Mouse (Mus musculus): ENCODE measurements around the gene Upk2. TPM values are rescaled to one million over a fixed set of nuclear protein-coding genes. Genes with fewer than 3 reads are reported as not detected.
A peak's percentile ranks its signal among the peaks of the same experiment; 100 is the strongest.
"Not testable (repeated sequence)": the region's sequence is repeated elsewhere in the genome, so short reads cannot be mapped to it uniquely, and the experiment has no call there.

Gene Upk2
- polyA plus RNA-seq, 1 experiment, result not detected

DNA sequence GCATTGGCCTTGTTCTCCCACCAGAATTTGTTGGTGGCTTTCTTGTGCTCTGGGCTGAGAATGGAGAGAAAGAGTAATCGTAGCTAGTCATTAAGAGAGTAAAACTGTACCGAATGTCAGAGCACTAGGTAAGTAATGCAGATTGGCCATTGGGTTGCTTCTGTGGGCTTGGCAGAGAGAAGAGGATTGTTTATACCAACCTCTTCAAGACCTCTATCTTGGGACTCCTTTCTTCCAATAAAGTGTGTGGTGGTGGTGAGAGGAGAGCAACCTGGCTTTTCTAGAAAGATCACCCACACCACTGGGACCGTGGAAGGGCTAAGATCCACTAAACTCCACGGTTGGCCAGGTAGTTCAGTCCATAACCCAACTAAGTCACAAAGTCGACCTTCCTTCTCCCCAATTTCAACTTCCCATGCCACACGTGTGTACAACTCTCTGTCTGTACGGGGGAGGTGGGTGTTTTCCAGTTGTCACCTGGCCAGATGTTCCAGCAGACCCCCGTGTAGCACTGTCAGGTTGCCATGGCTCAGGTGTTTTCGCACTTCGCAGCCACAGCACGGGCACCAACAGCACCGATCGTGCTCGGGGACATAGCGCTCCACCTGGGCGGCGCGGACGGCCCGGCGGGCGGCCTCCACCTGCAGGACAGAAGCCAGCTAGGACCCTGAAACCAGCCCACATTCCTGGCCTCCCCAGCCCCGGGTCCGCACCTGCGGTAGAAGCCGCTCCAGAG is 37.5 kb downstream of the Upk2 start:
- TF ChIP-seq CTCF (IDR thresholded peaks at IDR 0.05; ENCODE audit: borderline replicate concordance, extremely low read depth, insufficient read depth, insufficient read length), result no peak
- no peak for TF ChIP-seq POLR2A (IDR thresholded peaks at IDR 0.05; ENCODE audit: borderline replicate concordance, extremely low read depth, insufficient read depth, insufficient read length, poor library complexity, severe bottlenecking)
- DNase-seq (ENCODE audit: low read depth), result no peak

DNA sequence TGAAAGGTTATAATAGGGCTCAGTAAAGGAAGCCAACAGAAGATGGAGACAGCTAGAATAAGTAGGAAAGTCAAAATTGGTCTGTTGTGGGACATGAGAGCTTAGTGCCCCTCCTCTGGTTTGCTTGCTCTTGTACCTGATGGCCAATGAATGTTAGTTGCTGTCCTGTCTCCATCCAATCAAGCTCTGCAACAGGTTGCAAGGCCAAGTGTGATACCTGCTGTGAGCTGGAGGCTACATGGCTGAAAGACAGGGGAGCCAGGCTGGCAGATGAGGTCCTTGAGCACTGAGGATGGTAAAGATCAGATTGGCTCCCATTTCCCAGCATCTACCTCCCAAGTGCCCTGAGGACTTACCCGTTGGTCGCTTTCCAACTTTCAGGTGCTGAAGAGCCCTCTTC is 42.0 kb downstream of the Upk2 start:
- DNase-seq (ENCODE audit: low read depth), result no peak
- no peak for TF ChIP-seq POLR2A (IDR thresholded peaks at IDR 0.05; ENCODE audit: borderline replicate concordance, extremely low read depth, insufficient read depth, insufficient read length, poor library complexity, severe bottlenecking)
- no peak for TF ChIP-seq CTCF (IDR thresholded peaks at IDR 0.05; ENCODE audit: borderline replicate concordance, extremely low read depth, insufficient read depth, insufficient read length)

DNA sequence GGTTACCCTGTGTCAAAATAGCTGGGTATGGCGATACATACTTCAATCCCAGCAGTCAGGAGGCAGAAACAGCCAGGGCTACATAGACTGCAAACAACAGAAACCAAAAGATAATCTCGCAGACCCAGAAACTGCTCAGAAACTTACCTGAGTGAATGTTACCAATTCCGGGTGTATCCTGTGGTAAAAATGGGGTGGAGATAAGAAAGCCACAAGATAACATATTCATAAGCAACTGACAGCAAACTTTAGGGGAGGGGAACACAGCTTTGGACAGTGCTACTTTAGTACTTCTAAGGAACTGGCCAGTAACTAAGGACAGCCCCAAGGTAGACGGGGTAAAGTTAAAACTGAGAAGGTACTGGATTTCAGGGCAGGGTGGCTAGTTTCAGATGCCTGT is 42.5 kb downstream of the Upk2 start:
- TF ChIP-seq CTCF (IDR thresholded peaks at IDR 0.05; ENCODE audit: borderline replicate concordance, extremely low read depth, insufficient read depth, insufficient read length), result no peak
- TF ChIP-seq POLR2A (IDR thresholded peaks at IDR 0.05; ENCODE audit: borderline replicate concordance, extremely low read depth, insufficient read depth, insufficient read length, poor library complexity, severe bottlenecking), result no peak
- no peak for DNase-seq (ENCODE audit: low read depth)

DNA sequence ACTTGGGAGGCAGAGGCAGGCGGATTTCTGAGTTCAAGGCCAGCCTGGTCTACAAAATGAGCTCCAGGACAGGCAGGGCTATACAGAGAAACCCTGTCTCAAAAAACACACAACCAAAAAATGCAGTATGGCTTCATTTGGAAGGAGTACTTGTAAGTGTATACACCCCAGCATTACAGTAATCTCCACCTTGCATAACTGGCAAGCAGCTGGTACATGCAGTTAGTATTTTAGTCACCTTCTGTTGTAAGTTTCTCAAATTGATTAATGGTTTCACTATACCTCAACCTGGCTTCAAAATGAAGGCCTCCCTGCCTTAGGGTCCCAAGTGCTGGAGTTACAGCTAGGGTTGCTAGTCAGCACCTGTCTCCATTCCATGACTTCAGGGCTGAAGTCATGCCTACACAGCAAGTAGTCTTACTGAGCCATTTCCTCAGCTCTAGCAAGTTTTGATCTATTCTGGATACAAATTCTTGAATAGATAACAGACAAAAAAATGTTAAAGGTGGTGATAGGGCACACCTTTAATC is 43.1 kb downstream of the Upk2 start:
- TF ChIP-seq POLR2A (IDR thresholded peaks at IDR 0.05; ENCODE audit: borderline replicate concordance, extremely low read depth, insufficient read depth, insufficient read length, poor library complexity, severe bottlenecking), result no peak
- no peak for TF ChIP-seq CTCF (IDR thresholded peaks at IDR 0.05; ENCODE audit: borderline replicate concordance, extremely low read depth, insufficient read depth, insufficient read length)
- DNase-seq (ENCODE audit: low read depth), result no peak

DNA sequence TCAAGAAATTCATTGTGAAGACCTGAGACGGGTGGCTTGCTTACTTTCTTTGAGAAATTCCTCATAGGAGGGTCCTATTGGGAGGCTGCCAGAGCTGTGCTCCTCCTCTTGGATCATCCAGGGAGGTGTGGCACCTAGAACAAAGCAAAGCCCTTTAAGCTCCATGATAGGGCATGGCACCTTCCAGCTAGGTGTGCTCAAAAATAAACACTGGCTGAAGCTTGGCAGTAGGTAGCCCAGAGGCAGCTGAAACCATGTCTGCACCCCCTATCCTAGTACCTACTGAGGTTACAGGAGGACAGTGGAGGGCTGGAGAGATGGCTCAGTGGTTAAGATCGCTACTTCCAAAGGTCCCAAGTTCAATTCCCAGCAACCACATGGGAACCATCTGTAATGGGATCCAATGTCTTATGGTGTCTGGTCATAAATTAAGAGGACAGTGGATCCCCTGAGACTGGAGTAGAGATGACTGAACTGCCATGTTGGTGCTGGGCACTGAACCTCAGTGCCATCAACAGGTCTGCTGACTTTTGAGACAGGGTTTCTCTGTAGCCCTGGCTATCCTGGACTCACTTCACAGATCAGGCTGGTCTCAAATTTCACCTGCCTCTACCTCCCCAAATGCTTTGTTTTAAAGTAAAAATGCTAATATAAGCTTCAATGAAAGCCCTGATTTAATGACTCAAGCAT is 44.0 kb downstream of the Upk2 start:
- no peak for TF ChIP-seq CTCF (IDR thresholded peaks at IDR 0.05; ENCODE audit: borderline replicate concordance, extremely low read depth, insufficient read depth, insufficient read length)
- TF ChIP-seq POLR2A (IDR thresholded peaks at IDR 0.05; ENCODE audit: borderline replicate concordance, extremely low read depth, insufficient read depth, insufficient read length, poor library complexity, severe bottlenecking), result no peak

DNA sequence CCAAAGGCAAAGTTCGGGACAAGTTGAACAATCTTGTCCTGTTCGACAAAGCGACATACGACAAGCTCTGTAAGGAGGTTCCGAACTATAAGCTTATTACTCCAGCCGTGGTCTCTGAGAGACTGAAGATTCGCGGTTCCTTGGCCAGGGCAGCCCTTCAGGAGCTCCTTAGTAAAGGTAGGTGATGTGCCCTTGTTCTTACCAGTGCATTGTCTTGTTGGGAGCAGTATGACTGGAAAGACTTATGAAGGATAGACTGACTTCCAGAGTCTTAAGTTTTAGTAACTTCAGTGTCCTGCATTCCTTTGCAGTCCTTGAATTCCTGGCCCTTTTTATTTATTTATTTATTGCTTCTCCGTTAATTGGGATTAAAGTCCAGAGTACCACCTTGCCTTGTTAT is 46.1 kb downstream of the Upk2 start:
- DNase-seq (ENCODE audit: low read depth), result not testable (repeated sequence)

More for the DNA sequence above, 44.0 kb downstream of the Upk2 start:
- DNase-seq (ENCODE audit: low read depth), result no peak

DNA sequence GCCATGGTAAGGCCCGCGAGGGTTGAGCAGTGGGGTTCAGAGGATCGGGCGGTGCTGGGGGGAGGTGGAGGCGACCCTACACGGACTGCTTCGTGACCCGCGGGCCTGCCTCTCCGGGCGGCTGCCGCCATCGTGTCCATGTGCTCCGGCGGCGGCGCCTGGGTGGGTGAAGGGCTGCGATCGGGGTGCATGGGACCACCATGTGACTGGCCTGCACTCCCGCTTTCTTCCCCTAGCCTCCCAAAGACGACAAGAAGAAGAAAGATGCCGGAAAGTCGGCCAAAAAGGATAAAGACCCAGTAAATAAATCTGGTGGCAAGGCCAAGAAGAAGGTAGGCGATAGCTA is 47.1 kb downstream of the Upk2 start:
- DNase-seq (ENCODE audit: low read depth), result no peak
- no peak for TF ChIP-seq POLR2A (IDR thresholded peaks at IDR 0.05; ENCODE audit: borderline replicate concordance, extremely low read depth, insufficient read depth, insufficient read length, poor library complexity, severe bottlenecking)
- no peak for TF ChIP-seq CTCF (IDR thresholded peaks at IDR 0.05; ENCODE audit: borderline replicate concordance, extremely low read depth, insufficient read depth, insufficient read length)

DNA sequence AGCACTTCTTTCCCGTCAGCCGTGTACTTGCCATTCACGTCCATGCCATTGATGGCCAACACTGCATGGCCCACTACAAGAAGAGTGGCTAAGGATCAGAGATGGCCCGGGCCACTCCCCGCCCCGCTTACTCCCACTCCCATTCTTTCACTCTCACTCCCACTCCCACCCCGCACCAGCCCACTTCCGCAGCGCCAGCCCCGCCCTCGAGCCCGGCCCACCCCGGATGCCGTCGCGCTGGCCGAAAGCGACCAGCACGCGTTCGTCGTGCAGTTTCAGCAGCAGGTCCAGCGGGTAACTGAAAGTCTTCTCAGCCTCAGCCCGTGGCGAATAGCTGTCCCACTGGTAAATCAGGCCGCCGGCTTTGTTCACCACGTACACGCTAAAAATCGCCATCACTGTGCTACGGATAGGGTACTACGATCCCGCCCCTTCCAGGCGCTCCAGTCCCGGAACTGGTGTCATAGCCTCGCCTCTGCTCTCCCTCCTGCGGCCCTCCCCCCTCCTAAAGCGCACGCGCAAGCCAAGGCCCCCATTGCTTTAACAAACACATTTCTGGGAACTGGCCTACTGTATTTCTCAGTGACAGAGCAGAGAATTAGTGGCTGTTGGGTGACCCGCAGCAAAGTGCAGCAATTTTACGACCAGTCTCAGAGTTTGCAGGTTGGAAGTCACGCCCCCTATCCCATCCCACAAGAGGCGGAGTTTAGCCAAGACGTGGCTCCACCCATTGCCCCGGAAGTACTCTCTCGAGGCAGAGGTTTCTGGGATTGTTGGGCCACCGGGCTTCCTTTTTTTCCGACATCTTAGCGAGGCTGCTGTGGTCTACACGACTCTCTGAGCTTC is 47.6 kb downstream of the Upk2 start, which contains the start of the genes Rps25 and Trappc4:
Gene Rps25, plus strand, starts transcription at position 234 of the 846 bp plus-strand sequence.
Gene Trappc4, minus strand, starts transcription at position 695 of the 846 bp plus-strand sequence.
- TF ChIP-seq POLR2A (IDR thresholded peaks at IDR 0.05; ENCODE audit: borderline replicate concordance, extremely low read depth, insufficient read depth, insufficient read length, poor library complexity, severe bottlenecking) (peak; percentile 40; the same call in 1 of the 2 replicates), CTCF (IDR thresholded peaks at IDR 0.05; ENCODE audit: borderline replicate concordance, extremely low read depth, insufficient read depth, insufficient read length) (no peak)
- DNase-seq (ENCODE audit: low read depth), result peak; percentile 99

DNA sequence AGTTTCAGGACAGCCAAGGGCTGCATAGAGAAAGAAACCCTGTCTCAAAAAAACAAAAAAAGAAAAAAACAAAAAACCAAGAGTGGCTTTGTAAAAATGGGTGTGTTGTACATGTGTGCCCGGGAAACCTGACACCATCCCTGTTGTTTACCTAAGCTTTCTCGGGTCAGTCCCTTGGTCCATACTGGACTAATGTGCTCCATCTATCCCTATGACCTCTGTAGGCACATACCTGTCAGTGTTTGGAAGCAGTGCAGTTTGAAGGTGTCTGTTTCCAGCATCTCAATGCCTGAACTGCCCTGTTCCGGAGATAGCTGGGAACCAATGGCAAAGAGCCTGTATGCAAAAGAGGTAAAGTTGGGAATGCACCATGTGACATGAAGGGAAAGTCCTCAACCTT is 49.8 kb downstream of the Upk2 start:
- no peak for DNase-seq (ENCODE audit: low read depth)
- TF ChIP-seq POLR2A (IDR thresholded peaks at IDR 0.05; ENCODE audit: borderline replicate concordance, extremely low read depth, insufficient read depth, insufficient read length, poor library complexity, severe bottlenecking), result no peak

Other genes with a start within 250 kb of the Upk2 start
- 24.5 and 30.7 TPM in 2 replicates for gene Cbl, start 220.9 kb downstream of the Upk2 start, polyA plus RNA-seq (2012; rRNA removed)
- gene Ccdc153, start 214.3 kb downstream of the Upk2 start, polyA plus RNA-seq (2012; rRNA removed), result 0.15 TPM in 1 of 2 replicates, not detected in the other
- 0.57 and 0.78 TPM in 2 replicates for gene Pdzd3, start 203.5 kb downstream of the Upk2 start, polyA plus RNA-seq (2012; rRNA removed)
- 4.0 and 4.5 TPM in 2 replicates for gene Nlrx1, start 186.4 kb downstream of the Upk2 start, polyA plus RNA-seq (2012; rRNA removed)
- 72.9 and 77.1 TPM in 2 replicates for gene Abcg4, start 166.4 kb downstream of the Upk2 start, polyA plus RNA-seq (2012; rRNA removed)
- 44.2 and 47.6 TPM in 2 replicates for gene Hinfp, start 149.3 kb downstream of the Upk2 start, polyA plus RNA-seq (2012; rRNA removed)
- gene C2cd2l, start 134.7 kb downstream of the Upk2 start, polyA plus RNA-seq (2012; rRNA removed), result 58.5 and 62.1 TPM in 2 replicates
- 47.2 and 54.4 TPM in 2 replicates for gene Dpagt1, start 129.0 kb downstream of the Upk2 start, polyA plus RNA-seq (2012; rRNA removed)
- gene H2afx, start 120.3 kb downstream of the Upk2 start, polyA plus RNA-seq (2012; rRNA removed), result 223 and 342 TPM in 2 replicates
- 40.9 and 48.9 TPM in 2 replicates for gene Hmbs, start 110.7 kb downstream of the Upk2 start, polyA plus RNA-seq (2012; rRNA removed)
- 33.7 and 40.9 TPM in 2 replicates for gene Vps11, start 93.3 kb downstream of the Upk2 start, polyA plus RNA-seq (2012; rRNA removed)
- gene Hyou1, start 75.5 kb downstream of the Upk2 start, polyA plus RNA-seq (2012; rRNA removed), result 50.3 and 57.4 TPM in 2 replicates
- gene Slc37a4, start 58.1 kb downstream of the Upk2 start, polyA plus RNA-seq (2012; rRNA removed), result 51.8 and 57.7 TPM in 2 replicates
- gene Rps25, start 47.8 kb downstream of the Upk2 start, polyA plus RNA-seq (2012; rRNA removed), result 566 and 626 TPM in 2 replicates
- gene Trappc4, start 47.4 kb downstream of the Upk2 start, polyA plus RNA-seq (2012; rRNA removed), result 169 and 195 TPM in 2 replicates
- gene Ccdc84, start 36.4 kb downstream of the Upk2 start, polyA plus RNA-seq (2012; rRNA removed), result 47.1 and 59.9 TPM in 2 replicates
- gene Foxr1, start 13.8 kb downstream of the Upk2 start, polyA plus RNA-seq (2012; rRNA removed), result not detected in 2 replicates
- 14.4 and 35.5 TPM in 2 replicates for gene Bcl9l, start 27.8 kb upstream of the Upk2 start, polyA plus RNA-seq (2012; rRNA removed)
- 0.03 and 0.04 TPM in 2 replicates for gene Cxcr5, start 106.9 kb upstream of the Upk2 start, polyA plus RNA-seq (2012; rRNA removed)
- 40.8 and 68.4 TPM in 2 replicates for gene Ddx6, start 149.9 kb upstream of the Upk2 start, polyA plus RNA-seq (2012; rRNA removed)
- not detected in 2 replicates for gene Treh, start 218.3 kb upstream of the Upk2 start, polyA plus RNA-seq (2012; rRNA removed)